Mouse (Mus musculus) heart, adult 2 months (tissue): ENCODE measurements at regions not wholly inside any gene's neighbourhood (a gene's known extent, or its start where the extent isn't known, plus 50 kb on each side); places are given as distances from the start of the nearest gene placed in this dataset.

ENCODE experiments used
- CTCF ChIP-seq: fragments of 200-600 bp; IDR thresholded peaks from 2 replicates; pipeline ENCODE4 v1.8.1; 2022; ENCODE audit warnings: antibody characterized with exemption, mild to moderate bottlenecking, moderate library complexity
- EP300 ChIP-seq: fragments of 200-500 bp; IDR thresholded peaks from 2 replicates; pipeline ENCODE4 v1.6.1; 2011; ENCODE audit warnings: low read depth, low read length, control low read depth; ENCODE audit not compliant: insufficient read depth

- TF ChIP-seq CTCF (no peak), EP300 (no peak)
Observed at GRCm38 (mm10) chr10:91548071-91548470, 367.0 kb upstream of the Tmpo start.
